Mouse (Mus musculus): ENCODE data around the gene Gm49325.

DNA sequence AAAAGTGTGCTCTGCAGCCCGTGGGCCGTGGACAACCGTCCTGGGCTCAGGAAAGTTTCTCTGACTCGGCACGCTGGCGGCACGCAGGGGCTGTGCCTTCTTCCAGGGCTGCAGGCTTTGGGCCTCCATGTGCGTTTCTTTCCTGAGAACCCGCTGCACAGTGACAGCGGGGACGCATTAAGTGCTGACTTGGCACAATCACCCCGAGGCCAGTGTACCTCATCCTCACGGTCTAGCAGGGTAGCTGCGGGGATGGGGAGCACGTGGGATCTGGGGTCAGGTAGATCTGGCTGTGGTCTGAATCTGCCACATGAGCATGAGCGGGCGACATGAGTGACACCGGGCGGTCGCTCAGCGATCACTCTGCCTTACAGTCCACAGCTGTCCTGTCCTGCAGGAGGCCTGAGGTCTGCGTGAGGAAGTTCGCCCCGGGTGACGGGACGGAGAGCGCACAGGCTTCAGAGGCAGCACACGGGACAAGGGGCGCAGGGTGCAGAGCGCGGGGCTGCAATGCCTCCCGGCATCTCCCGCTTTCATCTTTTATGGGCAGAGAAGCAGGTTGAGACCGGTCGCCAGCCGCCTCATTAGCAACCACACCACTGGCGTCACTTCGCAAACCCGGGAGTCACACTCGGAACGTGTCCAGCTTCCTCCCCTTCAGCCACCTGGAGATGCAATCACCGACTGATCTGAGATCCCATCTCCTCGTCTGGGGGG is 58.1 kb downstream of the Gm49325 start:
- TF ChIP-seq CHD2 (IDR thresholded peaks at IDR 0.05; ENCODE audit: low read depth, low read length) (no peak), HCFC1 (IDR thresholded peaks at IDR 0.05; ENCODE audit: borderline replicate concordance, insufficient read depth, low read length) (no peak), ZC3H11A (IDR thresholded peaks at IDR 0.05; ENCODE audit: borderline replicate concordance, low read depth, low read length) (no peak), ZNF384 (IDR thresholded peaks at IDR 0.05; ENCODE audit: low read depth, low read length) (no peak)

All from ES-E14 (cell line).